Mouse (Mus musculus): ENCODE data around the gene Kmt2c.

DNA sequence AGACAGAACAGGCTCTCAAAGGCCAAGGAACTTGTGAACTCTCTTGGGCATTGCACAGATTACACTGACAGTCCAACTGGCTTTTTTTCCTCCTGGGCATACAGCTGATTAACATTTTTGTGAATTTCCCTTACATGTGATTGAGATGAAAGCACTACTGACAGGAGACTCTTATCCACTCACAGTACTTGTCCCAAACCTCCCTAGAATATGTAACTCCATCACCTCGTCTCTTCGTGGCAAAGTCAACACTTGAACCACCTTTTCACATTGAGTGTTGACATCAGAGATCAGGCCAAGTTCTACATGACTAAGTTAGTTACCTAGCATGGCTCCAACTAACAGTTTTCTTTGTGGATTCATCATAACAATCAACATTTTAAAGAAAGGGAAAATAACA, 45.9 kb downstream of the Kmt2c start:
- no peak for TF ChIP-seq CTCF (IDR thresholded peaks at IDR 0.05; ENCODE audit: low read depth)
- TF ChIP-seq EP300 (IDR thresholded peaks at IDR 0.05; ENCODE audit: low read depth): no peak

Measured in liver, embryonic 14.5 days (tissue).